Comparison of ENCODE assay signal across 8 mouse cellular contexts in the genomic region with DNA sequence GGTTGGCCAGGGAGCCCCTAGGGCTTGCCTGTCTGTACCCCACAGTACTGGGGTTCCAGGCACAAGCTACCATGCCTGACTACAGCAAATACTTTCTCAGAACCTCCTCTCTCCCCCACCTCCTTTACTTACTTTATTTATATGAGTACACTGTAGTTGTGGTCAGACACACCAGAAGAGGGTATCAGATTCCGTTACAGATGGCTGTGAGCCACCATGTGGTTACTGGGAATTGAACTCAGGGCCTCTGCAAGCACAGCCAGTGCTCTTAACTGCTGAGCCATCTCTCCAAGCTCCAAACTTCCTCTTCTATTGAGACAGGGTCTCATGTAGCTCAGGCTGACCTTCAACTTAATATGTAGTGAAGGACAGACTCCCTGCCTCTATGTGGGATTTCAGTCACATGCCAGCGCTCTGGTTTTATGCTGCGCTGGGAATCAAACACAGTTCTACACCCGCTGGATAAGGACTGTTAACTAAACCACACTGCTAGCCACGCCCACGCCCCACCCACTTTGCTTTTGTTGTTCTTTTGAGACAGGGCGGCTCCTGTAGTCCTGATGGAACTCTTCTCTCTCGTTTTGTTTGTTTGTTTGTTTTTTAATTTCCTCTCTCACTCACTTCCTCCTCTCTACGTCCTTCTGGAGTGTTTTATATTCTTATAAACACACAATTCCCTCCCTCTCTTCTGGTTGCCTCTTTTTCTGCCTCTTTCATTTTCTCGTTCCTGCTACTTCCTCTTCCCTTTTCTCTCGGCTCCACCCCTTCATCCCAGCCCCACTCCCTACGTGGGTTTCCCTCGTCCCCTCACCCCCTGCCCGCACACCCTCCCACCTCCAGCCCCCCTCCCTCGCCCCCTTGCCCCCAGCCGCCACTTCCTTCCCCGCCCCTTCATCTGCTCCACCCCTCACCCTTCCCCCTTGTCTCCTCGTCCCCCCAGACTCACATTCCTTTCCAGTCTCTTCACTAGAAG. TPM values are rescaled to one million over a fixed set of nuclear protein-coding genes. Genes with fewer than 3 reads are reported as not detected.
DNase-seq lines count a peak whose midpoint lies in the region; ATAC-seq lines count a peak whose summit lies in the region.

No protein-coding gene starts in this region.

- H3K9me3 ChIP-seq in embryonic facial prominence, embryonic 14.5 days (ENCODE audit: control insufficient read depth, low read length): no peaks in the 10 kb centered on the region
- no peaks in the 10 kb centered on the region for H3K9me3 ChIP-seq in megakaryocyte, embryonic 14.5 days

- intact Hi-C loops in heart, postnatal 10 days (cut with DNase I): no loop called here

- no peaks in the 10 kb centered on the region for H3K27me3 ChIP-seq in embryonic facial prominence, embryonic 14.5 days (replicated peaks; ENCODE audit: control insufficient read depth, insufficient read depth, low read length)
- no peaks in the 10 kb centered on the region for H3K27me3 ChIP-seq in megakaryocyte, embryonic 14.5 days (replicated peaks)
- no peaks in the 10 kb centered on the region for H3K27me3 ChIP-seq in splenic B cell, adult 2 months (ENCODE audit: control insufficient read depth, insufficient read depth, low read length, poor library complexity, severe bottlenecking)

- 3% methylated on average over 18 of the region's 18 CpGs for WGBS in embryonic facial prominence, embryonic 14.5 days

- peak overlapping the region; percentile 22 for H3K27ac ChIP-seq in embryonic facial prominence, embryonic 14.5 days (replicated peaks; ENCODE audit: low read depth, low read length)

- H3K36me3 ChIP-seq in embryonic facial prominence, embryonic 14.5 days (ENCODE audit: control insufficient read depth, insufficient read depth, low read length): no peaks in the 10 kb centered on the region
- H3K36me3 ChIP-seq in megakaryocyte, embryonic 14.5 days (replicated peaks; ENCODE audit: low read length): peaks cover 24% of the 10 kb centered on the region
- no peaks in the 10 kb centered on the region for H3K36me3 ChIP-seq in splenic B cell, adult 2 months (ENCODE audit: control insufficient read depth, insufficient read depth, low read length, poor library complexity, severe bottlenecking)

- H3K4me3 ChIP-seq in embryonic facial prominence, embryonic 14.5 days (ENCODE audit: low read depth, low read length): peak overlapping the region; percentile 35
- H3K4me3 ChIP-seq in megakaryocyte, embryonic 14.5 days (replicated peaks): peak overlapping the region; percentile 90

- peak overlapping the region; percentile 52 for H3K4me2 ChIP-seq in embryonic facial prominence, embryonic 14.5 days (ENCODE audit: low read depth, low read length)

- peak; percentile 79 for ATAC-seq in embryonic facial prominence, embryonic 14.5 days (ENCODE audit: low read depth)

- DNase-seq in A20 (ENCODE audit: low read depth, low spot score): peak; percentile 91
- peak; percentile 84 for DNase-seq in Muller cell, postnatal 12 days (ENCODE audit: inconsistent ontology term)
- peak; percentile 81 for DNase-seq in embryonic facial prominence, embryonic 14.5 days (ENCODE audit: low spot score)
- DNase-seq in heart, postnatal 10 days: peak; percentile 72 to 83
- peak; percentile 82 to 88 for DNase-seq in kidney, postnatal 25 days
- peak; percentile 80 for DNase-seq in splenic B cell, adult 2 months (ENCODE audit: low read depth, low spot score)
- no peak for DNase-seq in frontal cortex, postnatal 14 days (ENCODE audit: low spot score in 2 of 2)

- peaks cover 9% of the 10 kb centered on the region; the same call in 1 of the 2 replicates for H3K4me1 ChIP-seq in embryonic facial prominence, embryonic 14.5 days (ENCODE audit: control insufficient read depth, insufficient read depth, low read length)
- peaks cover 66% of the 10 kb centered on the region for H3K4me1 ChIP-seq in megakaryocyte, embryonic 14.5 days

- peak overlapping the region; percentile 11 for H3K9ac ChIP-seq in embryonic facial prominence, embryonic 14.5 days (ENCODE audit: low read depth, low read length)

RNA-seq across cellular contexts. Expression of gene Lst1, which starts 2.3 kb away (rescaled TPM):
- polyA plus RNA-seq in embryonic facial prominence, embryonic 14.5 days (2014; fragmentation: Nextera tagmentation; extraction: Ambion mirVana): 22.2 and 26.9 TPM in 2 replicates
- total RNA-seq in heart, postnatal 10 days (2021): 1 to 10 TPM; 2.8 to 4.5 TPM
- polyA plus RNA-seq in megakaryocyte, embryonic 14.5 days (2012; ENCODE audit: insufficient read depth, low replicate concordance): 5.9 and 24.8 TPM in 2 replicates

RNA-seq across cellular contexts. Expression of gene Ltb, which starts 8.3 kb away (rescaled TPM):
- 2.0 and 3.3 TPM in 2 replicates for polyA plus RNA-seq in embryonic facial prominence, embryonic 14.5 days (2014; fragmentation: Nextera tagmentation; extraction: Ambion mirVana)
- total RNA-seq in heart, postnatal 10 days (2021): 1 to 10 TPM in 1 of 2 experiments, under 1 TPM in 1; 0.94 to 1.2 TPM
- polyA plus RNA-seq in megakaryocyte, embryonic 14.5 days (2012; ENCODE audit: insufficient read depth, low replicate concordance): 12.1 TPM in 1 of 2 replicates, not detected in the other

RNA-seq across cellular contexts. Expression of gene Aif1, which starts 10.1 kb away (rescaled TPM):
- 16.5 and 17.7 TPM in 2 replicates for polyA plus RNA-seq in embryonic facial prominence, embryonic 14.5 days (2014; fragmentation: Nextera tagmentation; extraction: Ambion mirVana)
- total RNA-seq in heart, postnatal 10 days (2021): 1 to 10 TPM; 2.9 to 4.6 TPM
- 2.5 and 22.3 TPM in 2 replicates for polyA plus RNA-seq in megakaryocyte, embryonic 14.5 days (2012; ENCODE audit: insufficient read depth, low replicate concordance)

RNA-seq across cellular contexts. Expression of gene Tnf, which starts 15.9 kb away (rescaled TPM):
- 0.62 and 0.74 TPM in 2 replicates for polyA plus RNA-seq in embryonic facial prominence, embryonic 14.5 days (2014; fragmentation: Nextera tagmentation; extraction: Ambion mirVana)
- under 1 TPM; 0.72 to 0.87 TPM for total RNA-seq in heart, postnatal 10 days (2021)
- polyA plus RNA-seq in megakaryocyte, embryonic 14.5 days (2012; ENCODE audit: insufficient read depth, low replicate concordance): 2.9 and 3.5 TPM in 2 replicates

RNA-seq across cellular contexts. Expression of gene Lta, which starts 19.2 kb away (rescaled TPM):
- 0.34 and 0.40 TPM in 2 replicates for polyA plus RNA-seq in embryonic facial prominence, embryonic 14.5 days (2014; fragmentation: Nextera tagmentation; extraction: Ambion mirVana)
- total RNA-seq in heart, postnatal 10 days (2021): under 1 TPM in 1 of 2 experiments, not detected in 1; 0.17 TPM
- 0.85 TPM in 1 of 2 replicates, not detected in the other for polyA plus RNA-seq in megakaryocyte, embryonic 14.5 days (2012; ENCODE audit: insufficient read depth, low replicate concordance)

Comparison
In these comparisons a context has a peak if more than half of its experiments do, and no peak if none do; other contexts are left out.
1. DNase-seq: peak in A20 (single experiment), Muller cell, postnatal 12 days (single experiment), embryonic facial prominence, embryonic 14.5 days (single experiment), heart, postnatal 10 days (2 of 2), kidney, postnatal 25 days (2 of 2) and splenic B cell, adult 2 months (single experiment); none in frontal cortex, postnatal 14 days (0 of 2).